Mouse (Mus musculus) spleen, adult 2 months (tissue): ENCODE results near the gene Dst. TPM values are rescaled to one million over a fixed set of nuclear protein-coding genes. Genes with fewer than 3 reads are reported as not detected.

Source experiments
- DNase-seq, 2 experiments: peaks; one replicate each; pipeline versions ENCODE4 v3.0.0 to v3.0.0-alpha.2; 2012 to 2021; ENCODE audit warnings: low spot score in 2 of 2, low read depth in 1 of 2
- H3K27ac ChIP-seq: fragments of 200-500 bp; 2 replicates; pipeline ENCODE4 v1.5.1; 2012; ENCODE audit warnings: low read length, inconsistent platforms; ENCODE audit not compliant: insufficient read depth
- H3K27me3 ChIP-seq: fragments of 200-500 bp; 2 replicates; pipeline ENCODE4 v1.6.1; 2012; ENCODE audit warnings: mild to moderate bottlenecking, moderate library complexity, low read length, inconsistent platforms; ENCODE audit not compliant: control insufficient read depth, insufficient read depth
- H3K36me3 ChIP-seq: fragments of 200-500 bp; 2 replicates; pipeline ENCODE4 v1.6.1; 2012; ENCODE audit warnings: mild to moderate bottlenecking, low read length, inconsistent platforms; ENCODE audit not compliant: control insufficient read depth, insufficient read depth
- H3K4me1 ChIP-seq: fragments of 200-500 bp; 2 replicates; pipeline ENCODE4 v1.6.1; 2011; ENCODE audit warnings: inconsistent platforms; ENCODE audit not compliant: control insufficient read depth, insufficient read depth, insufficient read length
- H3K4me3 ChIP-seq: fragments of 200-500 bp; 2 replicates; pipeline ENCODE4 v1.5.1; 2011; ENCODE audit warnings: mild to moderate bottlenecking, inconsistent platforms; ENCODE audit not compliant: insufficient read depth, insufficient read length; ENCODE audit errors: extremely low read depth
- CTCF ChIP-seq: fragments of 200-500 bp; IDR thresholded peaks from 2 replicates; pipeline ENCODE4 v1.5.1; 2011; ENCODE audit warnings: mild to moderate bottlenecking, inconsistent platforms; ENCODE audit not compliant: insufficient read depth, insufficient read length, insufficient replicate concordance; ENCODE audit errors: extremely low read depth
- POLR2A ChIP-seq: fragments of 200-500 bp; IDR thresholded peaks from 2 replicates; pipeline ENCODE4 v1.6.1; 2011; ENCODE audit warnings: low read depth, low read length, inconsistent platforms
- WGBS: fragments of 180-500 bp; shearing (Covaris S2); methylation state at CpG from one replicate; pipeline ENCODE4 v1.1.7; 2018; 5-methylcytosine and 5-hydroxymethylcytosine counted together
- polyA plus RNA-seq: library from polyadenylated mRNA; depleted of rRNA; stranded (reverse); fragments of >200 nt; gene quantifications from 2 replicates; pipeline ENCODE4 v1.2.3, GENCODE M21; 2012

Gene Dst
- polyA plus RNA-seq, 1 experiment = 7.6 TPM

DNA sequence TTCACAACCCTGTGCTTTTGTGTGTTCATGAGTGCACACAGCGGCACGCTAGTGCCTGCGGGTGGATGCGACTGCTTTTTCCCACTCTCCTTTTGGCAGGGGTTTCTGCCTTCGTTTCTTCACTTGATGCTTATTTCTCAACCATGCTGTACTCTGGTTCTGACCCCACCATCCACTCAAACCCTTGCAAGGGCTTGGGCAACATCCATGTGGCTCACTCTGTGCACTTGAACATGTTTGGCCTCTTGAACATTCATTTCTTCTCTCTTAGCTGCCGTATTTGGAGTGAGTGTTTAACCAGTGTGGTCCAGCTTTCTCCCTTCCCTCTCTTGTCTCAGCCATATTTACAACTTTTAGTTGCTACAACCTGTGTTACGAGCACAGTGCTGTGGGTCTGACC lies 236.8 kb downstream of the Dst start:
- Histone ChIP-seq H3K4me1 (no peaks in the 10 kb centered on the region), H3K36me3 (no peaks in the 10 kb centered on the region), H3K27ac (no peak overlapping the region), H3K27me3 (no peaks in the 10 kb centered on the region), H3K4me3 (no peak overlapping the region)
- 94% methylated on average over 7 of the region's 7 CpGs for WGBS
- no peak for TF ChIP-seq CTCF
- TF ChIP-seq POLR2A = no peak
- DNase-seq = no peak

DNA sequence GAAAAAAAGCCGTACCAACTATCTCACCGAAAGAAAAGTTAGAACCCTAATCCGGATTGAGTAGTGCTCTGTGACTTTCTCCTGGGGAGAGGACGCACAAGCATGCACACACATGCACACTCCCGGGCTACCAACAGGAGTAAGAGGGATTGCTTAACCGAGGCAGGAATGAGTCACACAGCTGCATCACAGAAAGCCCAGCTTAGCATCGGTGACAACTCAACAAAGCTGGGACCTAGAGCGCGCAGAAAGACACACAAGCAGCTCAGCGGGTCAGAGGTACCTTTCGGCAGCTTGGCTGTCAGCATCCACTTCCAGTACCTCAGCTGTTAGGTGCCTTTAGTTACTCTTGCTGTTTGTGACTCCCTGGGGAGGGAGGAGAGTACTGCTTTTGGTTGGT lies 240.0 kb downstream of the Dst start:
- WGBS = 98% methylated on average over 11 of the region's 11 CpGs

DNA sequence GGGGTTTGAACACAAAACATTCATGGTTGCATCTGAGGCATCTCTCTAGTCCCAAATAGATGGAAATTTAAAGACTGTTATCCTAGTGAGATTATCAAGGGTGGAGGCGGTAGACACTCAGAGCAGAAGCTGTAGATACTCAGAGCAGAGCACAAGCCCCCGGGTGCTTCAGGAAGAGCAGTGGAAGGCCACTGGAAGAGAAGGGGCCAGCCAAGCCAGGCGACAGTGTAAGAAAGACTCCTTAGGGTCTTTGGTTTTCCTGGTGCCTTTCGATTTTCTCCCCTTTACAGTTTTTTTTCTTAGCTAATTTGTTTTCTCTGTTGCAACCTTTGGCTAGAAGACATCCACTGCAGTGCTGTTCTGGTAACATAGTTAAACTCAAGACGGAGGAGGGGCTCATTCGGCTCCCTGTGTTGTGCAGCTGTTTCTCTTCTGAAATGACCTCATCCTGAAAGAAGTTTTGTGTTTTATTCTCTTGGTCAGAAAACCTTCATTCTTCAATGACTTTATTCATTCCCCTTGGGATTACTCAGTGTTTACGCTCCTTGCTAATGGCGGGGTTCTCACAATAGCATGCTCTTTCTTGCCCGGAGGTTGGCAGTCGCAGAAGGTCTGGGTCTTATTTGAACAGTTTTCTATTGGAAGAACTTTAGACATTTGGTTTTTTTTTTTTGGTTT lies 242.5 kb downstream of the Dst start:
- Histone ChIP-seq H3K27me3 (no peaks in the 10 kb centered on the region), H3K27ac (no peak overlapping the region), H3K36me3 (no peaks in the 10 kb centered on the region), H3K4me1 (no peaks in the 10 kb centered on the region), H3K4me3 (no peak overlapping the region)
- no peak for DNase-seq
- no peak for TF ChIP-seq CTCF
- TF ChIP-seq POLR2A = no peak
- 85% methylated on average over 10 of the region's 10 CpGs for WGBS

More for the DNA sequence above, 240.0 kb downstream of the Dst start:
- H3K27me3 ChIP-seq = no peaks in the 10 kb centered on the region
- H3K36me3 ChIP-seq = no peaks in the 10 kb centered on the region
- H3K4me1 ChIP-seq = no peaks in the 10 kb centered on the region
- DNase-seq = no peak
- no peak overlapping the region for H3K27ac ChIP-seq
- H3K4me3 ChIP-seq = no peak overlapping the region
- no peak for TF ChIP-seq CTCF
- no peak for TF ChIP-seq POLR2A

DNA sequence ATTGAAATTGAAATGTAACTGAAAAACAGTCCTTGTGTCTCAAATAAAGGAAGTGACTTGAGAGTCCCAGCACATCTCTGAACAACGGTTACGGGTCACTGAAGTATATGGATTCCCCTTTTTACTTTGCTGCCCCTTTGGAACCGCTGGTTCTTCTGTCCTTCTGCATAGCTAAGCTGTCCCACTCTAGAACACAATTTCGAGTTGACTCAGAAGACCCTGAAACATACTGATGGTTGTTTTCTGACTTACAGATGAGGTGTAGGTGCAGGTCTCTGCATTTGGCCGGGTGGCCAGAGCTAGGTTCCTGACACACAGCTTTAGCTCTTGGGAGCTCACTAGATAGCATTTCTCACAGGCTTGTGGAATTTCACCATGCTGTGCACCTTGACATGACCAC lies 244.7 kb downstream of the Dst start:
- DNase-seq = no peak
- Histone ChIP-seq H3K27me3 (no peaks in the 10 kb centered on the region), H3K4me1 (no peaks in the 10 kb centered on the region), H3K4me3 (no peak overlapping the region), H3K36me3 (no peaks in the 10 kb centered on the region), H3K27ac (no peak overlapping the region)
- no peak for TF ChIP-seq POLR2A
- TF ChIP-seq CTCF = no peak
- WGBS = 88% methylated on average over 5 of the region's 5 CpGs

DNA sequence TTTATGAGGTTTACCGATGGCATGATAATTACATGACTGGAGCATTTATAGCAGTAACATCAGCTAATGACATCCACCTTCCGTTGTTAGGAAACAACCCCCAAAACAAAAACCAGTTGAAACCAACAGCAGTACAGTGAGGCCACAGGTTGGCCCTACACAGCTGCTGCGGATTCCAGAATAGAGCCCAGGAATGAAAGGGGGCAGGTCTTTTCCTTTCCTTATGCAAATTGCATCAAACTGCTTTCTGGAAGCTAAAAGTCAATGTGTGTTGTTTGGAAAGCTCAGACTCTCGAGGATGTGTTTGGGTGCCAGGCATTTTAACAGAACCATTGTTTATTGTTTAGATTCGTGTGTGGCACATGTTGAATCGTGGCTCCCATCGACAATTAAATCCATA lies 248.0 kb downstream of the Dst start:
- no peaks in the 10 kb centered on the region for H3K36me3 ChIP-seq
- TF ChIP-seq CTCF (no peak), POLR2A (no peak)
- DNase-seq = no peak
- H3K27ac ChIP-seq = no peak overlapping the region
- no peak overlapping the region for H3K4me3 ChIP-seq
- H3K4me1 ChIP-seq = no peaks in the 10 kb centered on the region
- no peaks in the 10 kb centered on the region for H3K27me3 ChIP-seq
- 91% methylated on average over 7 of the region's 7 CpGs for WGBS

DNA sequence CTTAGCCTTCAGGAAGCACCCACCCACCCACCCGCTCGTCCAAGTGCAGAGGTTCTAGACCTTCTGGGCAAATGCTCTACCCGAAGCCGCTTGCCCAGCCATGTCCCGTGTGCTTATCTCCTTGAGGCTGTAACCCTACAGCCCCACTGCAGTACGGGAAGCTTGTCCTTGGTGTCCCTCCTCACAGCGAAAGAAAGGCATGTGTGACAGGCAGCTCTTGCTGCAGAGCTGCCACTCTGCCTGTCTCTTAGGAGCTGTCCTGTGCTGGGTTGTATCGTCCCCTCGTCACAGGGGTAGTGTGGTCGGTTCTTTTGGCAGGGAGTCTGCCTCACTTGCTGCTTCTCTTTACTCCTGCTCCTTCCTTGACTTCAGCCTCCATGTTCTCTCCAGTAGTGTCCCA lies 249.7 kb downstream of the Dst start:
- Histone ChIP-seq H3K27ac (no peak overlapping the region), H3K36me3 (no peaks in the 10 kb centered on the region), H3K4me3 (no peak overlapping the region), H3K27me3 (no peaks in the 10 kb centered on the region), H3K4me1 (no peaks in the 10 kb centered on the region)
- 81% methylated on average over 10 of the region's 10 CpGs for WGBS
- no peak for DNase-seq
- TF ChIP-seq POLR2A = no peak
- TF ChIP-seq CTCF = no peak

DNA sequence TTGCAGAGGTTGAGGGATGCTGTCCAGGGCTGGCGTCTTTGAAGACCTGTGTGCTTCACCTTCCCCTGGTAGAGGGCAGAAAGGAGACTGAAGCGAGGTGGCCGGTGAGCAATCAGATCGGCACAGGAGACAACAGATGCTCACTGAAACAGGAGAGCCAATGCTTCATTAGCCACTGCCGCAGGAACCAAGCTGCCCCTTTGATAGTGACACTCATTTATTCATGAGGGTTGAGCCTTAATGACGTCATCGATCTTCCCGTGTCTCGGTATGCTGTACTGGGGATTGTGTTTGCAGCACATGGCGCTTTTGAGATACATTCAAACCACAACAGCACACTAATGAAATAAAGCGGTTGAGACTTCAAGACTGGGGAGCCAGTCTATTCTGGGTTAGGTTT lies 250.8 kb downstream of the Dst start:
- Histone ChIP-seq H3K27ac (no peak overlapping the region), H3K4me3 (no peak overlapping the region), H3K4me1 (no peaks in the 10 kb centered on the region), H3K27me3 (no peaks in the 10 kb centered on the region), H3K36me3 (no peaks in the 10 kb centered on the region)
- no peak for DNase-seq
- TF ChIP-seq CTCF = no peak
- TF ChIP-seq POLR2A = no peak
- WGBS = 92% methylated on average over 11 of the region's 11 CpGs
